Mouse (Mus musculus) myocyte (in vitro differentiated cells): Measurements from ENCODE around the gene Olfr541. TPM values are rescaled to one million over a fixed set of nuclear protein-coding genes. Genes with fewer than 3 reads are reported as not detected.

Source experiments
- H3K27me3 ChIP-seq: one replicate; pipeline ENCODE4 v1.6.1; 2011; ENCODE audit not compliant: control insufficient read depth, insufficient read depth, insufficient read length
- H3K36me3 ChIP-seq: one replicate; pipeline ENCODE4 v1.6.1; 2011; ENCODE audit not compliant: control insufficient read depth, insufficient read depth
- H3K4me2 ChIP-seq: one replicate; pipeline ENCODE4 v1.6.1; 2011; ENCODE audit warnings: low read depth, control low read depth
- H3K4me3 ChIP-seq: one replicate; pipeline ENCODE4 v1.5.1; 2011; ENCODE audit warnings: mild to moderate bottlenecking, control low read depth, moderate library complexity
- H3K79me2 ChIP-seq: one replicate; pipeline ENCODE4 v1.6.1; 2011; ENCODE audit not compliant: control insufficient read depth, insufficient read depth
- H3ac ChIP-seq: one replicate; pipeline ENCODE4 v1.6.1; 2011; ENCODE audit not compliant: control insufficient read depth, insufficient read length
- CEBPB ChIP-seq: IDR thresholded peaks from 2 replicates; pipeline ENCODE4 v1.6.1; 2011; ENCODE audit warnings: mild to moderate bottlenecking, moderate library complexity; ENCODE audit not compliant: poor library complexity, insufficient read depth, severe bottlenecking
- E2F4 ChIP-seq: IDR thresholded peaks from one replicate; pipeline ENCODE4 v1.6.1; 2011; ENCODE audit warnings: mild to moderate bottlenecking, control low read depth, moderate library complexity; ENCODE audit not compliant: insufficient read depth
- MAX ChIP-seq: IDR thresholded peaks from one replicate; pipeline ENCODE4 v1.6.1; 2011; ENCODE audit warnings: low read depth, mild to moderate bottlenecking, control low read depth
- MYOD1 ChIP-seq, 3 experiments: IDR thresholded peaks; one replicate each; pipeline ENCODE4 v1.6.1; 2011; ENCODE audit warnings: control low read depth in 2 of 3, low read depth in 2 of 3, mild to moderate bottlenecking in 2 of 3, moderate library complexity in 1 of 3; ENCODE audit not compliant: insufficient read length in 2 of 3, control insufficient read depth in 1 of 3
- MYOG ChIP-seq, 3 experiments: IDR thresholded peaks; one replicate each; pipeline ENCODE4 v1.6.1; 2011; ENCODE audit warnings: control low read depth in 2 of 3, low read depth in 2 of 3, mild to moderate bottlenecking in 2 of 3; ENCODE audit not compliant: insufficient read length in 2 of 3, control insufficient read depth in 1 of 3, insufficient read depth in 1 of 3
- POLR2A ChIP-seq: IDR thresholded peaks from one replicate; pipeline ENCODE4 v1.6.1; 2011; ENCODE audit warnings: low read depth, mild to moderate bottlenecking, control low read depth, moderate library complexity; ENCODE audit not compliant: insufficient read length
- POLR2AphosphoS2 ChIP-seq: IDR thresholded peaks from one replicate; pipeline ENCODE4 v1.6.1; 2011; ENCODE audit warnings: low read depth, control low read depth; ENCODE audit not compliant: insufficient read length
- REST ChIP-seq: IDR thresholded peaks from one replicate; pipeline ENCODE4 v1.6.1; 2011; ENCODE audit warnings: mild to moderate bottlenecking, control low read depth, moderate library complexity; ENCODE audit not compliant: insufficient read depth, insufficient read length
- SRF ChIP-seq: IDR thresholded peaks from one replicate; pipeline ENCODE4 v1.6.1; 2011; ENCODE audit warnings: low read depth; ENCODE audit not compliant: control insufficient read depth, insufficient read length
- TCF12 ChIP-seq: IDR thresholded peaks from one replicate; pipeline ENCODE4 v1.6.1; 2011; ENCODE audit warnings: mild to moderate bottlenecking, control low read depth; ENCODE audit not compliant: poor library complexity, insufficient read depth, severe bottlenecking
- TCF3 ChIP-seq: IDR thresholded peaks from one replicate; pipeline ENCODE4 v1.6.1; 2011; ENCODE audit warnings: low read depth, control low read depth; ENCODE audit not compliant: insufficient read length
- USF1 ChIP-seq: IDR thresholded peaks from one replicate; pipeline ENCODE4 v1.6.1; 2011; ENCODE audit warnings: low read depth, mild to moderate bottlenecking, control low read depth, moderate library complexity
- polyA plus RNA-seq: library from polyadenylated mRNA; unstranded; fragments of >200 nt; fragmentation: generic; extraction: Trizol; gene quantifications from one replicate; pipeline ENCODE4 v1.2.1, GENCODE M21; 2012; ENCODE audit warnings: missing spikeins

Olfr541 gene
- polyA plus RNA-seq, 1 experiment, result not detected

GRCm38 (mm10) chr7:140748827-140749160 is 51.7 kb downstream of the Olfr541 start:
- no peak for TF ChIP-seq MYOD1 (IDR thresholded peaks at IDR 0.05; ENCODE audit: control insufficient read depth in 1 of 3, insufficient read length in 2 of 3, low read depth in 2 of 3)
- no peak for TF ChIP-seq USF1
- no peak for TF ChIP-seq POLR2AphosphoS2
- no peak for TF ChIP-seq E2F4
- TF ChIP-seq SRF, result no peak
- TF ChIP-seq POLR2A, result no peak
- no peak for TF ChIP-seq TCF12
- no peak for TF ChIP-seq REST
- no peak for TF ChIP-seq MAX
- TF ChIP-seq TCF3, result no peak
- no peak for TF ChIP-seq MYOG (IDR thresholded peaks at IDR 0.05; ENCODE audit: control insufficient read depth in 1 of 3, insufficient read depth in 1 of 3, insufficient read length in 2 of 3, low read depth in 2 of 3)
- TF ChIP-seq CEBPB, result no peak
- no peaks in the 10 kb centered on the region for H3K27me3 ChIP-seq
- no peak overlapping the region for H3K4me2 ChIP-seq
- H3K36me3 ChIP-seq, result no peaks in the 10 kb centered on the region
- H3K4me3 ChIP-seq, result no peak overlapping the region
- H3K79me2 ChIP-seq, result no peaks in the 10 kb centered on the region
- no peak overlapping the region for H3ac ChIP-seq

GRCm38 (mm10) chr7:140754556-140754955 is 57.5 kb downstream of the Olfr541 start:
- H3K4me3 ChIP-seq, result no peak overlapping the region
- no peaks in the 10 kb centered on the region for H3K27me3 ChIP-seq
- no peaks in the 10 kb centered on the region for H3K36me3 ChIP-seq
- no peak overlapping the region for H3K4me2 ChIP-seq
- H3ac ChIP-seq, result no peak overlapping the region
- H3K79me2 ChIP-seq, result no peaks in the 10 kb centered on the region
- no peak for TF ChIP-seq TCF3
- no peak for TF ChIP-seq TCF12
- no peak for TF ChIP-seq SRF
- TF ChIP-seq REST, result no peak
- no peak for TF ChIP-seq E2F4
- no peak for TF ChIP-seq POLR2AphosphoS2
- TF ChIP-seq MYOG (IDR thresholded peaks at IDR 0.05; ENCODE audit: control insufficient read depth in 1 of 3, insufficient read depth in 1 of 3, insufficient read length in 2 of 3, low read depth in 2 of 3), result no peak
- TF ChIP-seq USF1, result no peak
- no peak for TF ChIP-seq MAX
- TF ChIP-seq MYOD1 (IDR thresholded peaks at IDR 0.05; ENCODE audit: control insufficient read depth in 1 of 3, insufficient read length in 2 of 3, low read depth in 2 of 3), result no peak
- TF ChIP-seq CEBPB, result no peak
- TF ChIP-seq POLR2A, result no peak

Other genes with a start within 250 kb of the Olfr541 start
- not detected for gene Olfr533, start 233.9 kb upstream of the Olfr541 start, polyA plus RNA-seq
- gene Olfr535, start 213.1 kb upstream of the Olfr541 start, polyA plus RNA-seq, result not detected
- 0.05 TPM for gene Olfr536, start 189.9 kb upstream of the Olfr541 start, polyA plus RNA-seq
- gene Olfr538, start 129.4 kb upstream of the Olfr541 start, polyA plus RNA-seq, result not detected
- not detected for gene Olfr46, start 96.0 kb upstream of the Olfr541 start, polyA plus RNA-seq
- gene Olfr61, start 68.3 kb upstream of the Olfr541 start, polyA plus RNA-seq, result not detected
- gene Olfr53, start 50.8 kb upstream of the Olfr541 start, polyA plus RNA-seq, result not detected
- not detected for gene Olfr539, start 37.3 kb upstream of the Olfr541 start, polyA plus RNA-seq
- gene Olfr45, start 15.3 kb upstream of the Olfr541 start, polyA plus RNA-seq, result not detected
- gene Cyp2e1, start 66.5 kb downstream of the Olfr541 start, polyA plus RNA-seq, result not detected
- gene Syce1, start 90.6 kb downstream of the Olfr541 start, polyA plus RNA-seq, result not detected
- gene Zfp941, start 124.9 kb downstream of the Olfr541 start, polyA plus RNA-seq, result 0.13 TPM
- gene Urah, start 137.8 kb downstream of the Olfr541 start, polyA plus RNA-seq, result 0.13 TPM
- not detected for gene Scgb1c1, start 148.3 kb downstream of the Olfr541 start, polyA plus RNA-seq
- 0.07 TPM for gene Odf3, start 150.5 kb downstream of the Olfr541 start, polyA plus RNA-seq
- gene Gm45785, start 159.1 kb downstream of the Olfr541 start, polyA plus RNA-seq, result not detected
- 123 TPM for gene Ric8a, start 159.7 kb downstream of the Olfr541 start, polyA plus RNA-seq
- 25.8 TPM for gene Bet1l, start 160.3 kb downstream of the Olfr541 start, polyA plus RNA-seq
- 201 TPM for gene Psmd13, start 184.7 kb downstream of the Olfr541 start, polyA plus RNA-seq
- 28.8 TPM for gene Sirt3, start 185.0 kb downstream of the Olfr541 start, polyA plus RNA-seq
- gene Cox8b, start 203.2 kb downstream of the Olfr541 start, polyA plus RNA-seq, result 534 TPM
- 0.01 TPM for gene Nlrp6, start 223.6 kb downstream of the Olfr541 start, polyA plus RNA-seq
- gene Pgghg, start 244.1 kb downstream of the Olfr541 start, polyA plus RNA-seq, result 11.6 TPM